Mouse (Mus musculus) stomach, postnatal 0 days (tissue): Measurements from ENCODE around the gene Gtf2i. TPM values are rescaled to one million over a fixed set of nuclear protein-coding genes. Genes with fewer than 3 reads are reported as not detected.

Experiments used
- ATAC-seq: fragments of 200-750 bp; cut with Nextera tagmentation; 2 replicates; pipeline ENCODE4 v1.8.0; 2017; ENCODE audit not compliant: low FRiP score, low TSS enrichment
- DNase-seq: peaks from one replicate; pipeline ENCODE4 v3.0.0-alpha.2; 2016; ENCODE audit warnings: low spot score
- H3K27ac ChIP-seq: fragments of 300-500 bp; sonication (generic); replicated peaks from 2 replicates; pipeline ENCODE4 v1.5.1; 2014; ENCODE audit warnings: mild to moderate bottlenecking, control low read depth
- H3K27me3 ChIP-seq: fragments of 300-500 bp; sonication (generic); 2 replicates; pipeline ENCODE4 v1.6.1; 2014; ENCODE audit warnings: low read length; ENCODE audit not compliant: control insufficient read depth, insufficient read depth
- H3K36me3 ChIP-seq: fragments of 300-500 bp; sonication (generic); 2 replicates; pipeline ENCODE4 v1.6.1; 2014; ENCODE audit warnings: low read length, mixed read lengths; ENCODE audit not compliant: control insufficient read depth, insufficient read depth
- H3K4me1 ChIP-seq: fragments of 300-500 bp; sonication (generic); replicated peaks from 2 replicates; pipeline ENCODE4 v1.6.1; 2014; ENCODE audit warnings: antibody characterized with exemption; ENCODE audit not compliant: control insufficient read depth, insufficient read depth
- H3K4me2 ChIP-seq: fragments of 300-500 bp; sonication (generic); replicated peaks from 2 replicates; pipeline ENCODE4 v1.6.1; 2014; ENCODE audit warnings: low read depth, mild to moderate bottlenecking, control low read depth, moderate library complexity
- H3K4me3 ChIP-seq: fragments of 300-500 bp; sonication (generic); 2 replicates; pipeline ENCODE4 v1.5.1; 2014; ENCODE audit warnings: low read depth, low read length, control low read depth
- H3K9ac ChIP-seq: fragments of 300-500 bp; sonication (generic); 2 replicates; pipeline ENCODE4 v1.6.1; 2014; ENCODE audit warnings: mild to moderate bottlenecking, low read length, control low read depth, mixed read lengths
- H3K9me3 ChIP-seq: fragments of 300-500 bp; sonication (generic); 2 replicates; pipeline ENCODE4 v1.6.1; 2016; ENCODE audit warnings: low read length; ENCODE audit not compliant: control insufficient read depth
- CTCF ChIP-seq: IDR thresholded peaks from 2 replicates; pipeline ENCODE4 v1.5.1; 2016; ENCODE audit warnings: antibody characterized with exemption, low read depth, mild to moderate bottlenecking, moderate library complexity
- EP300 ChIP-seq: optimal IDR thresholded peaks from 2 replicates; pipeline ENCODE3; 2016; ENCODE audit warnings: antibody characterized with exemption
- WGBS: fragments of 180-500 bp; shearing (Covaris S2); extraction: QIAGEN DNeasy Blood & Tissue Kit; methylation state at CpG from one replicate; pipeline ENCODE4 v1.1.7; 2014; 5-methylcytosine and 5-hydroxymethylcytosine counted together
- polyA plus RNA-seq: library from polyadenylated mRNA; unstranded; fragments of >200 nt; fragmentation: Nextera tagmentation; extraction: Ambion mirVana; gene quantifications from 2 replicates; pipeline ENCODE4 v1.2.1, GENCODE M21; 2015

Gtf2i gene
- polyA plus RNA-seq, 1 experiment from 2014 or later, result 63.0 TPM

- Histone ChIP-seq H3K4me1 (no peaks in the 10 kb centered on the region; the same call in 1 of the 2 replicates), H3K4me2 (no peak overlapping the region), H3K27me3 (no peaks in the 10 kb centered on the region), H3K27ac (no peak overlapping the region), H3K36me3 (peaks cover 33% of the 10 kb centered on the region), H3K9ac (no peak overlapping the region), H3K9me3 (no peaks in the 10 kb centered on the region), H3K4me3 (no peak overlapping the region)
- ATAC-seq, result no peak
- DNase-seq, result no peak
- WGBS, result 89% methylated on average over 11 of the region's 11 CpGs
- TF ChIP-seq EP300 (no peak), CTCF (no peak)
Measured at GRCm38 (mm10) chr5:134237508-134237907, 77.1 kb downstream of the Gtf2i start.

- Histone ChIP-seq H3K9ac (no peak overlapping the region), H3K4me2 (no peak overlapping the region), H3K27me3 (no peaks in the 10 kb centered on the region), H3K27ac (no peak overlapping the region), H3K4me1 (no peaks in the 10 kb centered on the region; the same call in 1 of the 2 replicates), H3K36me3 (peaks cover 30% of the 10 kb centered on the region), H3K9me3 (no peaks in the 10 kb centered on the region), H3K4me3 (no peak overlapping the region)
- DNase-seq, result no peak
- WGBS, result 62% methylated on average over 6 of the region's 6 CpGs
- TF ChIP-seq CTCF, result no peak
- TF ChIP-seq EP300, result no peak
- ATAC-seq, result no peak; the same call in 1 of the 2 replicates
Measured at GRCm38 (mm10) chr5:134236796-134237195, 77.8 kb downstream of the Gtf2i start.

DNA sequence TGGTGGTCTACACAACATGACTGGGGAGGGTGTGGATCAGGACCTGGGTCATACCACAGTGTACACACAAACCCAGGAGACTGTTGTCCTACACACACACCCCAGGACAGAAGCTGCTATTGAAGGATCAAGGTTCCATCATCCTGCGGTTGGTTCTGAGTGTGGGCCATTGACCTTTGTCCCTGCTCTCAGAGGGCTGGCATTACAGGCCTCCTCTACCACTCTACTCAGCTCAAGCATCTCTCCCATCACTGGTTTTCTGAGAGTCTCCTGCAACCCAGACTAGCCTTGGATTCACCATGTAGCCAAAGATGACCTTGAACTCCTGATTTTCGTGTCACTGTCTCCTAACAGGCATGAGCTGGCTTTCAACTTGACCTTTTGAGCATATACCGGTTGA is 78.3 kb downstream of the Gtf2i start:
- no peaks in the 10 kb centered on the region for H3K9me3 ChIP-seq
- WGBS, result 82% methylated on average over 3 of the region's 3 CpGs
- no peak overlapping the region for H3K27ac ChIP-seq
- no peaks in the 10 kb centered on the region; the same call in 1 of the 2 replicates for H3K4me1 ChIP-seq
- no peaks in the 10 kb centered on the region for H3K27me3 ChIP-seq
- H3K4me2 ChIP-seq, result no peak overlapping the region
- TF ChIP-seq EP300 (no peak), CTCF (no peak)
- 0 out of 2 replicates have a peak overlapping the region, but pooled peaks have one; percentile 5 for H3K9ac ChIP-seq
- DNase-seq, result no peak
- no peak for ATAC-seq
- peaks cover 30% of the 10 kb centered on the region for H3K36me3 ChIP-seq
- H3K4me3 ChIP-seq, result no peak overlapping the region

- H3K4me2 ChIP-seq, result no peak overlapping the region
- peak overlapping the region; percentile 45 for H3K27ac ChIP-seq
- no peaks in the 10 kb centered on the region for H3K9me3 ChIP-seq
- no peak overlapping the region for H3K9ac ChIP-seq
- DNase-seq (peak; percentile 46), ATAC-seq (no peak)
- H3K4me1 ChIP-seq, result no peaks in the 10 kb centered on the region; the same call in 1 of the 2 replicates
- H3K36me3 ChIP-seq, result peaks cover 21% of the 10 kb centered on the region
- 18% methylated on average over 6 of the region's 6 CpGs for WGBS
- no peak overlapping the region for H3K4me3 ChIP-seq
- H3K27me3 ChIP-seq, result no peaks in the 10 kb centered on the region
- TF ChIP-seq CTCF (no peak), EP300 (no peak)
Measured at GRCm38 (mm10) chr5:134235111-134235510, 79.4 kb downstream of the Gtf2i start.

- Histone ChIP-seq H3K27ac (no peak overlapping the region), H3K4me3 (no peak overlapping the region), H3K4me1 (no peaks in the 10 kb centered on the region; the same call in 1 of the 2 replicates), H3K36me3 (peaks cover 20% of the 10 kb centered on the region), H3K4me2 (no peak overlapping the region), H3K9ac (no peak overlapping the region), H3K9me3 (no peaks in the 10 kb centered on the region), H3K27me3 (no peaks in the 10 kb centered on the region)
- 56% methylated on average over 2 of the region's 2 CpGs for WGBS
- DNase-seq (no peak), ATAC-seq (no peak)
- TF ChIP-seq EP300 (no peak), CTCF (no peak)
Measured at GRCm38 (mm10) chr5:134234205-134234604, 80.4 kb downstream of the Gtf2i start.

- no peak overlapping the region for H3K4me2 ChIP-seq
- 45% methylated on average over 7 of the region's 7 CpGs for WGBS
- no peak overlapping the region for H3K9ac ChIP-seq
- no peak for TF ChIP-seq CTCF
- no peak for TF ChIP-seq EP300
- ATAC-seq (no peak), DNase-seq (no peak)
- H3K4me1 ChIP-seq, result no peaks in the 10 kb centered on the region; the same call in 1 of the 2 replicates
- H3K27ac ChIP-seq, result no peak overlapping the region
- H3K27me3 ChIP-seq, result no peaks in the 10 kb centered on the region
- H3K9me3 ChIP-seq, result no peaks in the 10 kb centered on the region
- H3K36me3 ChIP-seq, result peaks cover 11% of the 10 kb centered on the region
- no peak overlapping the region for H3K4me3 ChIP-seq
Measured at GRCm38 (mm10) chr5:134233244-134233651, 81.3 kb downstream of the Gtf2i start.
